Mouse (Mus musculus) liver, postnatal 0 days (tissue): ENCODE measurements around the gene Hacd2. TPM values are rescaled to one million over a fixed set of nuclear protein-coding genes. Genes with fewer than 3 reads are reported as not detected.
A peak's percentile ranks its signal among the peaks of the same experiment; 100 is the strongest.

Experiments used
- ATAC-seq: fragments of 200-750 bp; cut with Nextera tagmentation; 2 replicates; pipeline ENCODE4 v1.8.0; 2017; ENCODE audit warnings: mild to moderate bottlenecking, moderate library complexity
- DNase-seq: peaks from one replicate; pipeline ENCODE4 v3.0.0-alpha.2; 2016
- H3K27ac ChIP-seq: fragments of 300-500 bp; sonication (generic); 2 replicates; pipeline ENCODE4 v1.5.1; 2014; ENCODE audit warnings: antibody characterized with exemption, moderate library complexity, mild to moderate bottlenecking, low read depth
- H3K27me3 ChIP-seq: fragments of 300-500 bp; sonication (generic); 2 replicates; pipeline ENCODE4 v1.6.1; 2014; ENCODE audit warnings: low read length, control low read depth, mixed read lengths; ENCODE audit not compliant: insufficient read depth
- H3K36me3 ChIP-seq: fragments of 300-500 bp; sonication (generic); replicated peaks from 2 replicates; pipeline ENCODE4 v1.6.1; 2014; ENCODE audit warnings: mild to moderate bottlenecking, control low read depth, low read length, moderate library complexity, mixed read lengths; ENCODE audit not compliant: insufficient read depth
- H3K4me1 ChIP-seq: fragments of 300-500 bp; sonication (generic); 2 replicates; pipeline ENCODE4 v1.6.1; 2014; ENCODE audit warnings: antibody characterized with exemption, mild to moderate bottlenecking, control low read depth; ENCODE audit not compliant: insufficient read depth
- H3K4me2 ChIP-seq: fragments of 300-500 bp; sonication (generic); 2 replicates; pipeline ENCODE4 v1.6.1; 2014; ENCODE audit warnings: low read depth, mild to moderate bottlenecking, low read length, moderate library complexity, mixed read lengths
- H3K4me3 ChIP-seq: fragments of 300-500 bp; sonication (generic); 2 replicates; pipeline ENCODE4 v1.5.1; 2014; ENCODE audit warnings: low read depth, low read length
- H3K9ac ChIP-seq: fragments of 300-500 bp; sonication (generic); replicated peaks from 2 replicates; pipeline ENCODE4 v1.6.1; 2014; ENCODE audit warnings: mild to moderate bottlenecking, moderate library complexity
- H3K9me3 ChIP-seq: fragments of 300-500 bp; sonication (generic); 2 replicates; pipeline ENCODE4 v1.6.1; 2016; ENCODE audit warnings: mild to moderate bottlenecking, control low read depth, low read length, mixed read lengths
- CTCF ChIP-seq: sonication (generic); IDR thresholded peaks from 2 replicates; pipeline ENCODE4 v1.5.1; 2016; ENCODE audit warnings: antibody characterized with exemption, low read depth
- EP300 ChIP-seq: IDR thresholded peaks from 2 replicates; pipeline ENCODE4 v1.6.1; 2016; ENCODE audit warnings: antibody characterized with exemption, low read depth, mild to moderate bottlenecking
- WGBS: fragments of 180-500 bp; shearing (Covaris S2); extraction: QIAGEN DNeasy Blood & Tissue Kit; methylation state at CpG from one replicate; pipeline ENCODE4 v1.1.7; 2014; ENCODE audit not compliant: insufficient replicate concordance; 5-methylcytosine and 5-hydroxymethylcytosine counted together
- polyA plus RNA-seq: library from polyadenylated mRNA; unstranded; fragments of >200 nt; fragmentation: Nextera tagmentation; extraction: Ambion mirVana; gene quantifications from 2 replicates; pipeline ENCODE4 v1.2.1, GENCODE M21; 2015

The Hacd2 gene
- polyA plus RNA-seq, 1 experiment from 2014 or later = 154 TPM

GRCm38 (mm10) chr16:35040154-35040553, 17.9 kb downstream of the Hacd2 start:
- WGBS = 78% methylated on average over 1 of the region's 1 CpGs
- Histone ChIP-seq H3K4me3 (no peak overlapping the region), H3K4me2 (no peak overlapping the region), H3K9ac (no peak overlapping the region), H3K4me1 (peaks cover 16% of the 10 kb centered on the region), H3K27me3 (no peaks in the 10 kb centered on the region), H3K36me3 (peaks cover 7% of the 10 kb centered on the region), H3K27ac (no peak overlapping the region), H3K9me3 (no peaks in the 10 kb centered on the region)
- ATAC-seq (no peak), DNase-seq (no peak)
- no peak for TF ChIP-seq CTCF
- TF ChIP-seq EP300 = no peak

GRCm38 (mm10) chr16:35041001-35041400, 18.8 kb downstream of the Hacd2 start:
- WGBS = 88% methylated on average over 7 of the region's 7 CpGs
- H3K36me3 ChIP-seq = peaks cover 7% of the 10 kb centered on the region
- no peaks in the 10 kb centered on the region for H3K27me3 ChIP-seq
- TF ChIP-seq EP300 = no peak
- H3K9ac ChIP-seq = no peak overlapping the region
- H3K27ac ChIP-seq = no peak overlapping the region
- DNase-seq (no peak), ATAC-seq (no peak)
- H3K4me3 ChIP-seq = no peak overlapping the region
- H3K4me2 ChIP-seq = no peak overlapping the region
- H3K9me3 ChIP-seq = no peaks in the 10 kb centered on the region
- H3K4me1 ChIP-seq = peaks cover 16% of the 10 kb centered on the region

- Histone ChIP-seq H3K4me3 (no peak overlapping the region), H3K4me1 (peaks cover 32% of the 10 kb centered on the region), H3K36me3 (peaks cover 7% of the 10 kb centered on the region), H3K27me3 (no peaks in the 10 kb centered on the region), H3K4me2 (peak overlapping the region; percentile 44; the same call in 1 of the 2 replicates), H3K9ac (no peak overlapping the region), H3K9me3 (no peaks in the 10 kb centered on the region), H3K27ac (peak overlapping the region; percentile 87)
- 49% methylated on average over 6 of the region's 6 CpGs for WGBS
- TF ChIP-seq EP300 = peak; percentile 59; the same call in 1 of the 2 replicates
- no peak for TF ChIP-seq CTCF
- DNase-seq = no peak
- ATAC-seq = peak; percentile 86
These were observed 24.0 kb downstream of the Hacd2 start for GRCm38 (mm10) chr16:35046081-35046775.

- H3K9me3 ChIP-seq = no peaks in the 10 kb centered on the region
- no peak overlapping the region for H3K9ac ChIP-seq
- peak overlapping the region; percentile 87 for H3K27ac ChIP-seq
- no peaks in the 10 kb centered on the region for H3K27me3 ChIP-seq
- H3K4me2 ChIP-seq = peak overlapping the region; percentile 44
- no peak overlapping the region for H3K4me3 ChIP-seq
- TF ChIP-seq EP300 (no peak), CTCF (no peak)
- ATAC-seq (peak; percentile 54), DNase-seq (no peak)
- WGBS = 61% methylated on average over 6 of the region's 6 CpGs
- H3K4me1 ChIP-seq = peaks cover 35% of the 10 kb centered on the region
- peaks cover 9% of the 10 kb centered on the region for H3K36me3 ChIP-seq
These were observed 25.2 kb downstream of the Hacd2 start for GRCm38 (mm10) chr16:35047272-35047969.

- H3K9ac ChIP-seq = no peak overlapping the region
- peaks cover 46% of the 10 kb centered on the region for H3K4me1 ChIP-seq
- WGBS = 62% methylated on average over 5 of the region's 5 CpGs
- no peak overlapping the region for H3K4me2 ChIP-seq
- H3K36me3 ChIP-seq = peaks cover 9% of the 10 kb centered on the region
- no peaks in the 10 kb centered on the region for H3K27me3 ChIP-seq
- no peak for ATAC-seq
- H3K4me3 ChIP-seq = no peak overlapping the region
- DNase-seq = no peak
- TF ChIP-seq EP300 (no peak), CTCF (no peak)
- H3K27ac ChIP-seq = no peak overlapping the region
- H3K9me3 ChIP-seq = no peaks in the 10 kb centered on the region
These were observed 28.8 kb downstream of the Hacd2 start for GRCm38 (mm10) chr16:35051066-35051465.

GRCm38 (mm10) chr16:35052191-35052590, 30.0 kb downstream of the Hacd2 start:
- no peak overlapping the region for H3K27ac ChIP-seq
- H3K9ac ChIP-seq = no peak overlapping the region
- H3K9me3 ChIP-seq = no peaks in the 10 kb centered on the region
- no peak for DNase-seq
- ATAC-seq = no peak
- 96% methylated on average over 1 of the region's 1 CpGs for WGBS
- no peak overlapping the region for H3K4me2 ChIP-seq
- peaks cover 9% of the 10 kb centered on the region for H3K36me3 ChIP-seq
- no peak overlapping the region for H3K4me3 ChIP-seq
- peaks cover 43% of the 10 kb centered on the region for H3K4me1 ChIP-seq
- no peaks in the 10 kb centered on the region for H3K27me3 ChIP-seq
- TF ChIP-seq CTCF = no peak
- TF ChIP-seq EP300 = no peak
